Mouse (Mus musculus): ENCODE measurements around the gene Maz.

Gene Maz

DNA sequence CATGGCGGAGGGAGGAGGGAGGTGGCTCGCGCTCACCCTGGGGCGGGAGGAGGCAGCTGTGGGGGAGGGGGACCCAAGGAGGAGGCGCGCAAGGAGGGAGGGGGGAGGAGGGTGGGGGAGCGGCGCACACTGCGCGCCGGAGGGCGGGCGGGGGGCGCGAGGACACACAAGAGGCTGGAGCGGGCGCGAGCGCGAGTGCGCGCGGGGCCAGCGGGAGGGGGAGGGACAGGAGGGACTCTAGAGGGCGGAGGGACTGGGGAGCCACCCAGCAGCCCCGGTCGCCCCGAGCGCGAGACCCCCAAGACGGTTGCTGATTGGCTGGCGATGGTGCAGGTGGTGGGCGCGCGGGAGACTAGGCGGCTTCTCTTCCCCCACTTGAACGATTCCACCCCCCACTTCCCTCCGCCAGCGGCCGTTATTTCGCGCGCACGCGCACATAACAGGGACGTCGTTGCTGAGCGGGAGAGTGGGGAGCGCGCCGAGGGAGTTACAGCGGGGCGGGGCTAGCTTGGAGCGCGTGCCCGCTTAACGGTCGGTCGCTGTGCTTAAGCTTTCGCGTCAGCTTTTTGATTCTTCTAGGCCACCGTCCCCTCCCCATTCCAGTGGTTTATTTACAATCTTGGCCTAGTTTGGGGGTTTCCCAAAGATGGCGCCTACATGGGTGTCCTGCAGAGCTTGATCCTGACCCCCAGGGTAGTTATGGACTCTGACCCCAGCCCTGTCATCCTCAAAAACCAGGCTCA is at the start of gene Maz:
TSS of gene Maz (minus strand) at position 54 of the 743 bp plus-strand sequence.
- in situ Hi-C loops (cut with MboI; ENCODE audit: low pct_unique_long_range_greater_than_20kb in 1 of 2, low sequenced_read_pairs in 2 of 2, unreplicated experiment in 1 of 2) = no loop called here

DNA sequence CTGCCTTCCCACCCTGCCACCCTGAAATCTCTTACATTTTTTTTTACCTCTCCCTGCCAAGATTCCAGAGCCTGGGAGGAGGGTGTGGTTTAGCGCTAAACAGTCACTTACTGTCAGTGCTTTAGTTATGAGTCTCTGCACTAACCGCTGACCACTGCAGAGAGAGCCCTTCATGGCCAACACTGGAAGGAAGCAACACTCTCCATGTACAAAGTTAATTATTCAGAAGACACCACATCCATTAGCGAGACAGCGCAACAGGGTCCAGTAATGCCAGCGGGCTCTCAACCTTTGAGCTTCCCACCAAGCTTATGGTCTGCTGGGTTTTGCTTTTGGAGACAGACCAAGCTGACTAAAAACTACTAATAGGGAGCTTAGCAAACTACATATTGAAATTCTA is 49.4 kb upstream of the Maz start:
- in situ Hi-C loops (cut with MboI; ENCODE audit: low pct_unique_long_range_greater_than_20kb in 1 of 2, low sequenced_read_pairs in 2 of 2, unreplicated experiment in 1 of 2) = no loop called here

DNA sequence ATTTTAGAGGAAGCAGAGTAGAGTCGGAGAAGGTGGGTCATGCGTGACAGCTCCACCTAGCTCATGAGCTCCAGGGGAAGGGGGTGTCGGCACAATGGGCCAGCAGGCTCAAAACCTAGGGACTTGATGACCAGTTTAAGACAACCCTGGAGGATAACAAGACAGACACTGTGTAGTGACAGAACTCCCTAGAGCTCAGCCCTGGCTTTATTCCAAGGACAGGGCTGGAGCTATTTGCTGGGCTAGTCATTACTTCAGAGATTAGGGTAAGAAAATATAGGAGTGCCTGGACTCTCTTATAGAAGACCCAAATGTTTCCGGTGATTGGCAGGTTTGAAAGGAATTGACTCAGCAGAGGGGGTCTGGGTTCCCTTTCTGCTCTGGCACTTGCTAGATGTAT is 46.4 kb upstream of the Maz start:
- in situ Hi-C loops (cut with MboI; ENCODE audit: low pct_unique_long_range_greater_than_20kb in 1 of 2, low sequenced_read_pairs in 2 of 2, unreplicated experiment in 1 of 2) = no loop called here

DNA sequence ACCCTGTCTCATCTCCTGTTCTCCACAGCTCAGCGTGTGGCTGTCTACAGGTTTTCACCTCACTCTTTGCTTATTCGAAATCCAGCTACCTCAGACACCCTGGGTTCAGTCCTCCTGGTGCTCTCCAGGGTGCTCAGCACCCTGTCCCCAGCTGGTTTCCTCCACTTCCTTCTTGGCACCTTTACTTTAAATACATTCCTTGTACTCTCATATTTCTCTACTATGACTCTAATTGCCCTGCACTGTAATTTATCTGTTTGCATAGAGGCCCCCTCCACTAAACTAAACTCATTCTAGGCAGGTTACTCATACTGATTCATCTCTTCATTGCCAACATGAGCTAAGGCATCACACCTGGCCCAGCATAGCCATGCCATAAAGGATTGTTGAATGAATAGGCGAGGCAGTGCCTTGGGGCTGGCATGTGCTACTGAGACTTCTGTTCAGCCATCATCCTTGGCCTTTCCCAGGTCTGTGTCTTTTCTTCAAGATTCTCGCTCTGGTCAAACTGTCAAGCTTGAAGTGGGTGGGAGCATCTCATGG is 44.1 kb upstream of the Maz start:
- in situ Hi-C loops (cut with MboI; ENCODE audit: low pct_unique_long_range_greater_than_20kb in 1 of 2, low sequenced_read_pairs in 2 of 2, unreplicated experiment in 1 of 2) = no loop called here

DNA sequence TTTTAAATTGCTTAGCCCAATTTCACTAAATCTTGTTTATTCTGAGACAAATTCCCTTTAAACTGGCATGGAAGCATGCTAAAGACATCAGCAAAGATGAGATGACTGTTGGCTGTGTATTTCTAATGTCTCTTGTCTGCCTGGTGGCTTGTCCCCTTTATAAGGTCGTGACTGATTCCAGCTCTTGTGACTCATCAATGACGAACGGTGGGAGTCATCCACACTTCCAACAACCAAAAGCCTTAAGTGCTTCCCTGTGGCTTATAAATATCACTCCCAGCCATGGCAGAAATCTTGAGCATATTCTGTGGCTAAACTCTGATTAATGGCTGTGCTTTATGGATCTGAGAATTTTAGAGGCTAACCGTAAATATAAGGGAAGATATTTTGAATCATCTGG is 39.5 kb upstream of the Maz start:
- in situ Hi-C loops (cut with MboI; ENCODE audit: low pct_unique_long_range_greater_than_20kb in 1 of 2, low sequenced_read_pairs in 2 of 2, unreplicated experiment in 1 of 2) = no loop called here

DNA sequence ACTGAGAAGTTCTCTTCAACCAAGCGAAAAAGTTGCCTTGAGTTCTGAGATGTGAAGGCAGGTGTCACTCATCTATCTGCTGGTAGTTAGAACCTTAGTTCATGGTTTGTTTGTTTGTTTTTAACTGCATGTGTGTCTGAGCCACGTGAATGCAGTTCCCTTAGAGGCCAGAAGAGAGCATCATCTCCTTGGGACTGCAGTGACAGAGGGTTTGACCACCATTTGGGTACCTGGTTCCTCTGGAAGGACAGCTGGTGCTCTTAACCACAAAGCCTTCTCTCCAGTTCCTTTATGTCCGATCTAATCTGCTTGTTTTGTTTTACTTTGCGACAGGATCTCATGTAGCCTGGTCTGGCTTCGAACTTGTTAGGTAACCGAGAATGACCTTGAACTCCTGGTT is 38.7 kb upstream of the Maz start:
- in situ Hi-C loops (cut with MboI; ENCODE audit: low pct_unique_long_range_greater_than_20kb in 1 of 2, low sequenced_read_pairs in 2 of 2, unreplicated experiment in 1 of 2) = no loop called here

DNA sequence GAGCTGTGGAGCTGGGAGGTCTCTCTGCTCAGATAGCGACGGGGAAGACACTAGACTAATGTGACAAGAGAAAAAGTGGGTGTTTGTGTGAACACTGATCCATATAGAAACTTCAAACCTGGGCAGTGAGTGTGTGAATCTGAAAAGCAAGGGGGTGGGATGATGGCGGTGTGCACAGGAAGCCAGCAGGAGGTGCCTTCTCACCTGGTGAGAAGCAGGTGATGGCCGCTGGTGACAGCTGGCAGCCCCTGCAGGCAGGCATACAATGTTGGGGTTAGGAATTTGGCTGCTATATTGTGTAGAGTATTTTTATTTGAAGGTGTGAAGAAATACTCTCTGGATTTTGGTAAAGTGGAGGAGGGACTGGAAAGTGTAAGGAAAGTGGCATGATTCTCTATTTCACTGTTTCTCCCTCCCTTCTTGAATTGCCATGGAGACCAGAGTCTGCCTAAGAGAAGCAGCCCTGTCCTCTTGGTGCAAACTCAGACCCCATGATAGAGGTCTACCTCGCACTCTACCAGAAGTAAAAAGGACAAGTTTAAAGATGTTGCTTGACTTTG is 28.3 kb upstream of the Maz start:
- in situ Hi-C loops (cut with MboI; ENCODE audit: low pct_unique_long_range_greater_than_20kb in 1 of 2, low sequenced_read_pairs in 2 of 2, unreplicated experiment in 1 of 2) = no loop called here

DNA sequence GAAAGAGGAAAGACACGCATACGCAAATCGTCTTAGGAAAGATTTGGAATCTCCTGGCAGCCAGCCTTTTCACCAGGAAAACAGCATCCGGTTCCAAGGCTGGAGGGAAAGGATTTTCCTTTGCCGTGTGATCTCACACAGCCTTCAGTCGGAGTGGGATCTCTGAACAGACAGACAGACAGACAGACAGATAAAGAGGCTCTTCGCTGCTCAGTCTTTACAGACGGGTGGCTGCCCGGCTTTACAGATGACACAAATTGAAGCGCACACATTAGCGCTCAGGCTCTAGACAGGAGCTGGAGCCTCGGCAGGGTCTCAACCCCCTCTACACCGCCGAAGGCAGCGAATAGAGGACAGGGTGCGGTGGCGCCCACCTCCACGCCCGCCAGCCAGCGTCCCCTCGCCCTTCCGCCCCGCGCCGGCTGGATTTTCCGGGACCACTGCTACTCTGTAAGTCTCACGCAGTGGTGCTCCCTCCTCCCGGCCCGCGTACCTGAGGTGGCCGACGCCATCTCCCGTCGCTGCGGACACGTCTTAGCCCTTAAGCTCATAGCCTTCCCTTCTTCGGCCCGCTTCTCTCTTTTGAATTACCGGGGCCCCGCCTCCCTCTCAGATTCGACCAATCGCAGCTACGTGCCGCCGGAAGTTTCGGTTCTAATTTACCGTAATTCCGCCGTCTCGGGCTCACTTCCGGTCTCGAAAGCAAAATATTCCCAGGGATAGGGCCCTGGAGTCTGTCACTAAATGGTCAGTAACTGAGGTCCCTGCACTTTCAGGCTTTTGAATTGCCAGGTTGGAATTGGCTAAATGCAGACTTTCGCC is 15.2 kb upstream of the Maz start, which contains the start of gene Kif22:
TSS of gene Kif22 (minus strand) at position 621 of the 822 bp plus-strand sequence.
- in situ Hi-C loops (cut with MboI; ENCODE audit: low pct_unique_long_range_greater_than_20kb in 1 of 2, low sequenced_read_pairs in 2 of 2, unreplicated experiment in 1 of 2) = no loop called here

DNA sequence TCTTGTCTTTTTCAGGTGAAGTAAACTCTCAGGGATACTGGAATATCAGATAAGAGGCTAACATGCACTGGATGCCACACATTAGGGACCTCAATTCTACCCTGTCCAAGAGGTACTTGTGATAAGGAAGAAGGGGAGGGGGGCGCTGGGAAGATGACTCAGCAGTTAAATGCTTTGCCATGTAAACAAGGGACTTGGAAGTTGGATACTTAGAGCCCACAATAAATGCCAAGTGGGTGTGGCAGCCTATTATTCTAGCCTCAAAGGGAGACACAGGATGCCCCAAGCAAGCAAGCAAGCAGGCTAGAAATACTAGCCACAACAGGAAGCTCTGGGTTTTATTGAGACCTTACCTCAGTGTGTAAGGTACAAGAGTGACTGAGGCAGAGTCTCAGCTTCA is 4.4 kb upstream of the Maz start:
- in situ Hi-C loops (cut with MboI; ENCODE audit: low pct_unique_long_range_greater_than_20kb in 1 of 2, low sequenced_read_pairs in 2 of 2, unreplicated experiment in 1 of 2) = no loop called here

DNA sequence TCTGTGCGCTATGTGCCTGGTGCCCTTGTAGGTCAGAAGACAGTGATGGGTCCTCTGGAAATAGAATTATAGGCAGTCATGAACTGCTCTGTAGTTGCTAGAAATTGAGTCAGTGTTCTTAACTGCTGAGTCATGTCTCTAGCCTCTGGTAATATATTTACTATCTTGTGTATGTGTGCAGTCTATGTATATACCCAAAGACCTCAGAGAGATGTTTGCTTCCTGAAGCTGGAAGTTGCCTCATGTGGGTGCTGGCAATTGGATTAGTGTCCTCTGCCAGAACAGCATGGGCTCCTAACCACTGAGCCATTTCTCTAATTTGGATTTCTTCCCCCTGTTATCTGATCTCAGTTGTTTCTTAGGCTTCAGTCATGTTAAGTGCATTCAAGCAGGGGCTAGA is 3.3 kb upstream of the Maz start:
- in situ Hi-C loops (cut with MboI; ENCODE audit: low pct_unique_long_range_greater_than_20kb in 1 of 2, low sequenced_read_pairs in 2 of 2, unreplicated experiment in 1 of 2) = no loop called here

DNA sequence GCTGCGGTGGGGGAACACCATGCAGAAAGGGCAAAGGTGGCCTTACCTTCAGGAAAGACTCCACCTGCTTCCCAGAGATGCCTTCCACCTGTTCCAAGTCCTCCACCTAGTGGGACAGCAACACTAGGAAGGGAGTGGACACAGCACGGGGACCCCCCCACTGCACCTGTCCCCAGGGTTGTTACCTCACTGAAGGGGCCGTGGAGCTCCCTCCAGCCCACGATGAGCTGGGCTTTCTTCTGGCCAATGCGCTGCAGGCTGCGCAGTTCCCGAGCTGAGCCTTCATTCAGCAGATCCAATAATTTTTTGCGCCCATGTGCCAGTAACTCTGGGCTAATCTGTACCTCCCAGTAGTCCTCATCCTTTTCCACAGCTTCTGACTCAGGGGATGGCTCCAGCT is 1.0 kb upstream of the Maz start:
- in situ Hi-C loops (cut with MboI; ENCODE audit: low pct_unique_long_range_greater_than_20kb in 1 of 2, low sequenced_read_pairs in 2 of 2, unreplicated experiment in 1 of 2) = no loop called here

DNA sequence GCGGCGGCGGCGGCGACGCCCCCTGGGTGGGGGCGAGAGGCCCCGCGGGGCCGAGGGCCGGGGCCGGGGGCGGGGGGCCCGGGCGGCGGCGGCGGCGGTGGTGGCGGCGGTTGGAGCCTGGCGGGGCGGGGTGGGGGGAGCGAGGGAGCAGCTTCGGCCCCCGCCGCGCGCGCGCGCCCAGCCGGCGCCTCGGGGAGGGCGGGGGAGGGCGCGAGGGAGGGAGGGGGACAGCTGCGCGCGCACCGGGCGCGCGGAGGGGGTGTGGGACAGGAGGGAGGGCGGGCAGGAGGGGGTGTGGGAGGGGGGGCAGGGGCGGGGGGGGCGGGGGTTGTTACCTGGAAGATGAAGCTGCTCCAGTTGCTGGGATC is 237 bp downstream of the Maz start:
- in situ Hi-C loops (cut with MboI; ENCODE audit: low pct_unique_long_range_greater_than_20kb in 1 of 2, low sequenced_read_pairs in 2 of 2, unreplicated experiment in 1 of 2) = no loop called here

DNA sequence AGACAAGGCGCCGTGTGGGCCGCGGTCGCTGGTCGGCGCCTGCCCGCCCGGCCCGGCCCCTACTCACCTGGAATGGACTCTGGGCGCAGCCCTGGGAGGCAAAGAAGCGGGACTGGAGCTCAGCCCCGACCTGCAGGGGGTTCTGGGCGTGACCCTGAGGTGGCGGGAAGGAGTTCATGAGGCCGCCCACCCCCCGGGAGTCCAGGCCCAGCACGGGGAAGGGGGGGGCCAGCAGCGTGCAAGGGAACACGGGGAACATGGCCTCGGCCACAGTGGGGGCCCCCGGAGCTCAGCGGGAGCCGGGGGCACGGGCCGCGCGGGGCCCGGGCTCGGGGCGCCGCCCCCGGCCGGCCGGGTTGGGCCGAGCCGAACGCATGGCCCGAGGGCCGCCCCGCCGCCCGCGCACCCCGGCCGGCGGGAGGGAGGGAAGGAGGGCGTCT is 656 bp downstream of the Maz start:
- in situ Hi-C loops (cut with MboI; ENCODE audit: low pct_unique_long_range_greater_than_20kb in 1 of 2, low sequenced_read_pairs in 2 of 2, unreplicated experiment in 1 of 2) = no loop called here

DNA sequence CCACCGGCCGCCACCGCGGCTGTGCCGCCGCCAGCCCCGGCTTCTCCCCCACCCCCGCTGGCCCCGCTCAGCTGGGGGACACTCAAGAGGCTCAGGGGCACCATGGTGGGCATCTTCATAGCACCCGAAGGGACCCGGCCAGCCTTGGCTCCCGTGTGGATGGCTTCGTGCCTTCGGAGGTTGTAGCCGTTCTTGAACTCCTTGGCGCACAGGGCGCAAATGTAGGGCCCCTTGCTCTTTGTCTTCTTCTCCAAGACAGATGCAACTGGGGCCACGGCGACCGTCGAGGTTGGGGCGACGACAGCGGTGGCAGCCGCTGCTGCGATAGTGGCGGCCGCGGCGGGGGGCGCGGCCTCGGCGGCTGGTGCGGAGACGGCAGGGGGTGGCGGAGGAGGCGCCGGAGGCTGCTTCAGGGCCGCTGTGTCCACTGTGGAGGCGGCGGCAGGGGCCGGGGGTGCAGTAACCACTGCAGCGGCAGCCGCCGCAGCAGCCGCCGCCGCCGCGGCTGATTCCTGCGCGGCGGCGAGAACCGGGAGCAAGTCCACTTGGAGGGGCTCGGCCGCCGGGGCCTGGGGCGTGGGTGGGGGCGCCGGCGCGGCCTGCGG is 1.2 kb downstream of the Maz start:
- in situ Hi-C loops (cut with MboI; ENCODE audit: low pct_unique_long_range_greater_than_20kb in 1 of 2, low sequenced_read_pairs in 2 of 2, unreplicated experiment in 1 of 2) = no loop called here

DNA sequence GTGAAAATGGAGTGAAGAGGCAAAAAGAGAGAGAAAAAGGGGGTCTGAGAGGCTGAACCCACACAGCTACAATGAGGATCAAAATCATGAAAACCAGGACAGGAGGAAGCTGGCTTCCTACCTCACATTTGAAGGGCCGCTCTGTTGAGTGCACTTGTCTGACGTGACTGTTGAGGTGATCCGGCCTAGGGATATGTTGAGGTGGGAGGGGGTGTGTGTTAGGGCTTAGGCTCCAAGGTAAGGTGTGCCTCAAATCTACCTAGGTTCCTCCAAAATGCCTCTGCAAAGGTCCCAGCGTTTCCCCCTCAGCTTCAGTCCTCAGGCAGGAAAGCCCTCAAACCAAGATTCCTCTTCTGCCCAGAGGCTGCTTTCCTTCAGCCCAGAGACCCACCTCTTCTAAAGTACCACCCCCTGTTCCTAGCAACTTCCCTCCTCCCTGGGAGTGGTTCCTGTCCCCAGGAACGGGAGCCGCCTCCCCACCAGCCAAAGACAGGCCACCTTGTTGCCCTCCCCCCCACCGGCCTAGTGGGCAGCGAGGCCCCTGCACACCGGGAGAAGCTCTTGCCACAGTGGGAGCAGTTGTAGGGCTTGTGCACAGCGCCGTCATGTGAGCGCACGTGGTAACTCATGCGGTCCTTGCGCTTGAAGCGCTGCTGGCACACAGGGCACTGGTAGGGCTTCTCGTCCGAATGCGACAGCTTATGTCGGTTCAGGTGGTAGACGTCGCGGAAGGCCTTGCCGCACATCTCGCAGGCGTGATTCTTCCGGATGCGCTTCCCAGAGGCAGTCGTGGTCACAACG is 1.9 kb downstream of the Maz start:
- in situ Hi-C loops (cut with MboI; ENCODE audit: low pct_unique_long_range_greater_than_20kb in 1 of 2, low sequenced_read_pairs in 2 of 2, unreplicated experiment in 1 of 2) = no loop called here

DNA sequence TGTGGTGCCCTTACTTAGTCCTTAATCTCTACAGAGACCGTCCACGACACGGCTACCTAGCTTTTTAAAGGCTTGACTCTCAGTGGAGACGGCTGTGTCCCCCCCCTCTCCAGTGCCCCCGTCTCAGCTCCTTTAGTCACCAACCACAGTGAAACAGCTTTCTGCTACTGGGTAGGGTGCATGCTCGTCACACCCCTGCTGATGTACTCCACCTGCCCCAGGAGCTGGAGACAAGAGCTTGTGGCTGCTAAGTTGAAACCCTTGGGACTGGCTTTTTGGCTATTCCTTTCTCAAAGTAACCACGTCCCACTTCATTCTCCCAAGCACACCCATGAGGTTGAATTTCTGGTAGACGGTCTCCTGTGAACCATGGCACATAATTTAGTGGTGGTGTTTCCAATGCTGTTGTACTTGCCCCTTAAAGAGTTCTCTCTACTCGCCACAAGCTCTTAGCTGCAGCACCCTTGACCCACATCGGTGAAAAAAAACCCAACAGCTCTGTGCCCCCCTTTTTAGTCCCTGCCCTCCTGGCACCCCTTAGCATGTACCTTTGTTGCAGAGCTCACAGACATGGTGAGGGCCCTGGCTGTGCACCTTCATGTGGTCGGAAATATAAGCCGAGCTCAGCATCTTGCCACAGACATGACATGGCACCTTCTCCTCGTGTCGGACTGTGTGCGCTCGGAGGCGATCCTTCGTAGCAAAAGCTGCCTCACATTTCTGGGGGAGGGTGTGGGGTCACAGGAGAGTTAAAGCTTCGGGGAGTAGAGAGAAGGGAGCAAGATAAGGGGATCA is 2.7 kb downstream of the Maz start:
- in situ Hi-C loops (cut with MboI; ENCODE audit: low pct_unique_long_range_greater_than_20kb in 1 of 2, low sequenced_read_pairs in 2 of 2, unreplicated experiment in 1 of 2) = no loop called here

DNA sequence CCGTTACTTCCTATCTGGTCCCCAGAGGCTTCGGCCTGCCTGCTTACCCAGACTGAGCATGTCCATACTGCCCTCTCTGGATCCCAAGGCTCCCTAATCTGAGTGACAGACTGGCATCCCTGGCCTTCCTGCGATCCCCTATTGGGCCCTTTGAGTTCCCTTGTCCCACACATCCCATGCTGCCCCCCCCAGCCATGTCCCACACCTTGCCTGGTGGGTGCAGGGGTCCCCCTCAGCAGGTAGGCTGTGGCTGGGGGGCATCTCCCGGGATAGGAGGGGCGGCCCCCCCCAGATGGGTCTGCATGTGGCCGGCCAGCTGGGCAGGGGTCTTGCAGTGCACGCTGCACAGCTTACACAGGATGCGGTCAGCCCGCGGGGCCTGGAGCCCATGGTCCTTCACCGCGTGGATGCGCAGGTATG is 3.6 kb downstream of the Maz start:
- in situ Hi-C loops (cut with MboI; ENCODE audit: low pct_unique_long_range_greater_than_20kb in 1 of 2, low sequenced_read_pairs in 2 of 2, unreplicated experiment in 1 of 2) = no loop called here
